Mouse (Mus musculus): Measurements from ENCODE around the gene Shcbp1l.

- TF ChIP-seq CTCF (IDR thresholded peaks at IDR 0.05; ENCODE audit: insufficient read depth, low read length) (no peak), POLR2A (IDR thresholded peaks at IDR 0.05; ENCODE audit: borderline replicate concordance, extremely low read depth, low read depth, low read length) (no peak)
These were observed 44.1 kb upstream of the Shcbp1l start for GRCm38 (mm10) chr1:153380746-153381282.

Data from lung, adult 2 months (tissue).